Mouse (Mus musculus) forebrain, embryonic 12.5 days (tissue): ENCODE measurements around the gene Gm5127. TPM values are rescaled to one million over a fixed set of nuclear protein-coding genes. Genes with fewer than 3 reads are reported as not detected.

Experiments
- ATAC-seq: fragments of 200-750 bp; cut with Nextera tagmentation; 2 replicates; pipeline ENCODE4 v1.8.0; 2017; ENCODE audit warnings: moderate TSS enrichment; ENCODE audit not compliant: low FRiP score
- H3K27ac ChIP-seq: fragments of 300-500 bp; sonication (generic); 2 replicates; pipeline ENCODE4 v1.5.1; 2016; ENCODE audit warnings: mild to moderate bottlenecking
- H3K27me3 ChIP-seq: fragments of 300-500 bp; sonication (generic); 2 replicates; pipeline ENCODE4 v1.6.1; 2016; ENCODE audit warnings: mild to moderate bottlenecking
- H3K36me3 ChIP-seq: fragments of 300-500 bp; sonication (generic); replicated peaks from 2 replicates; pipeline ENCODE4 v1.6.1; 2016; ENCODE audit warnings: mild to moderate bottlenecking
- H3K4me1 ChIP-seq: fragments of 300-500 bp; sonication (generic); 2 replicates; pipeline ENCODE4 v1.6.1; 2016
- H3K4me2 ChIP-seq: fragments of 300-500 bp; sonication (generic); 2 replicates; pipeline ENCODE4 v1.6.1; 2016; ENCODE audit warnings: mild to moderate bottlenecking, moderate library complexity
- H3K4me3 ChIP-seq: fragments of 300-500 bp; sonication (generic); replicated peaks from 2 replicates; pipeline ENCODE4 v1.5.1; 2016; ENCODE audit warnings: mild to moderate bottlenecking
- H3K9ac ChIP-seq: fragments of 300-500 bp; sonication (generic); 2 replicates; pipeline ENCODE4 v1.6.1; 2016; ENCODE audit warnings: mild to moderate bottlenecking
- H3K9me3 ChIP-seq: fragments of 300-500 bp; sonication (generic); 2 replicates; pipeline ENCODE4 v1.6.1; 2016
- WGBS: fragments of 180-500 bp; shearing (Covaris S2); methylation state at CpG from one replicate; pipeline ENCODE4 v1.1.7; 2016; 5-methylcytosine and 5-hydroxymethylcytosine counted together
- polyA plus RNA-seq: library from polyadenylated mRNA; unstranded; fragments of >200 nt; fragmentation: Nextera tagmentation; extraction: Ambion mirVana; gene quantifications from 2 replicates; pipeline ENCODE4 v1.2.1, GENCODE M21; 2016

The Gm5127 gene
- 0.10 and 0.18 TPM in 2 replicates for polyA plus RNA-seq

- Histone ChIP-seq H3K27ac (no peak within 1 kb of the TSS), H3K4me3 (no peak within 1 kb of the TSS), H3K9ac (no peak within 1 kb of the TSS), H3K4me2 (no peak within 1 kb of the TSS), H3K27me3 (no peaks in the 10 kb centered on the region), H3K36me3 (no peaks in the 10 kb centered on the region), H3K4me1 (no peaks in the 10 kb centered on the region), H3K9me3 (no peaks in the 10 kb centered on the region)
- no peak for ATAC-seq
- 64% methylated on average over 3 of the region's 3 CpGs for WGBS
Measured at GRCm38 (mm10) chrX:106582886-106583285, at the start of gene Gm5127. TSS of gene Gm5127 (plus strand) at chrX:106583186.

GRCm38 (mm10) chrX:106536359-106536758 lies 46.6 kb upstream of the Gm5127 start:
- H3K9ac ChIP-seq = no peak overlapping the region
- ATAC-seq = no peak

GRCm38 (mm10) chrX:106555457-106555856 lies 27.5 kb upstream of the Gm5127 start:
- Histone ChIP-seq H3K4me1 (no peaks in the 10 kb centered on the region), H3K4me3 (no peak overlapping the region), H3K9me3 (no peaks in the 10 kb centered on the region), H3K9ac (no peak overlapping the region), H3K4me2 (no peak overlapping the region), H3K27ac (no peak overlapping the region), H3K36me3 (no peaks in the 10 kb centered on the region), H3K27me3 (no peaks in the 10 kb centered on the region)
- ATAC-seq = no peak
- 79% methylated on average over 2 of the region's 2 CpGs for WGBS

More at GRCm38 (mm10) chrX:106536359-106536758, 46.6 kb upstream of the Gm5127 start:
- H3K27me3 ChIP-seq = no peaks in the 10 kb centered on the region
- no peak overlapping the region for H3K4me2 ChIP-seq
- 35% methylated on average over 3 of the region's 3 CpGs for WGBS
- H3K9me3 ChIP-seq = no peaks in the 10 kb centered on the region
- H3K4me3 ChIP-seq = no peak overlapping the region
- H3K27ac ChIP-seq = no peak overlapping the region
- no peaks in the 10 kb centered on the region for H3K4me1 ChIP-seq
- no peaks in the 10 kb centered on the region for H3K36me3 ChIP-seq

- H3K27ac ChIP-seq = no peak overlapping the region
Measured at GRCm38 (mm10) chrX:106578966-106579365, 4.0 kb upstream of the Gm5127 start.

GRCm38 (mm10) chrX:106580410-106580809 lies 2.6 kb upstream of the Gm5127 start:
- Histone ChIP-seq H3K9me3 (no peaks in the 10 kb centered on the region), H3K27ac (no peak overlapping the region), H3K27me3 (no peaks in the 10 kb centered on the region), H3K4me1 (no peaks in the 10 kb centered on the region), H3K9ac (no peak overlapping the region), H3K36me3 (no peaks in the 10 kb centered on the region), H3K4me3 (no peak overlapping the region), H3K4me2 (no peak overlapping the region)
- no peak for ATAC-seq

More at GRCm38 (mm10) chrX:106578966-106579365, 4.0 kb upstream of the Gm5127 start:
- H3K9ac ChIP-seq = no peak overlapping the region
- H3K4me1 ChIP-seq = no peaks in the 10 kb centered on the region
- H3K4me3 ChIP-seq = no peak overlapping the region
- H3K36me3 ChIP-seq = no peaks in the 10 kb centered on the region
- H3K27me3 ChIP-seq = no peaks in the 10 kb centered on the region
- no peak for ATAC-seq
- no peak overlapping the region for H3K4me2 ChIP-seq
- WGBS = 25% methylated on average over 3 of the region's 3 CpGs
- H3K9me3 ChIP-seq = no peaks in the 10 kb centered on the region

- Histone ChIP-seq H3K4me3 (no peak overlapping the region), H3K4me1 (no peaks in the 10 kb centered on the region), H3K36me3 (no peaks in the 10 kb centered on the region), H3K4me2 (no peak overlapping the region), H3K9ac (no peak overlapping the region), H3K27ac (no peak overlapping the region), H3K27me3 (no peaks in the 10 kb centered on the region), H3K9me3 (no peaks in the 10 kb centered on the region)
- no peak for ATAC-seq
- 50% methylated on average over 2 of the region's 2 CpGs for WGBS
Measured at GRCm38 (mm10) chrX:106582197-106582596, 789 bp upstream of the Gm5127 start.

- H3K36me3 ChIP-seq = no peaks in the 10 kb centered on the region
- ATAC-seq = no peak
- H3K4me1 ChIP-seq = no peaks in the 10 kb centered on the region
- H3K27me3 ChIP-seq = 0 out of 2 replicates have a peak, but pooled peaks cover 3% of the 10 kb centered on the region
- no peak overlapping the region for H3K4me3 ChIP-seq
- no peak overlapping the region for H3K9ac ChIP-seq
- no peak overlapping the region for H3K27ac ChIP-seq
- no peaks in the 10 kb centered on the region for H3K9me3 ChIP-seq
- H3K4me2 ChIP-seq = no peak overlapping the region
Measured at GRCm38 (mm10) chrX:106593914-106594313, 10.9 kb downstream of the Gm5127 start.

GRCm38 (mm10) chrX:106595904-106596303 lies 12.9 kb downstream of the Gm5127 start:
- Histone ChIP-seq H3K4me2 (no peak overlapping the region), H3K36me3 (no peaks in the 10 kb centered on the region), H3K4me3 (no peak overlapping the region), H3K9ac (no peak overlapping the region), H3K27me3 (0 out of 2 replicates have a peak, but pooled peaks cover 3% of the 10 kb centered on the region), H3K27ac (no peak overlapping the region), H3K9me3 (no peaks in the 10 kb centered on the region), H3K4me1 (no peaks in the 10 kb centered on the region)
- WGBS = 83% methylated on average over 1 of the region's 1 CpGs
- ATAC-seq = no peak

GRCm38 (mm10) chrX:106602574-106603258 lies 19.7 kb downstream of the Gm5127 start:
- no peaks in the 10 kb centered on the region for H3K36me3 ChIP-seq
- no peaks in the 10 kb centered on the region for H3K27me3 ChIP-seq
- H3K4me2 ChIP-seq = no peak overlapping the region
- no peaks in the 10 kb centered on the region for H3K4me1 ChIP-seq
- no peaks in the 10 kb centered on the region for H3K9me3 ChIP-seq
- H3K4me3 ChIP-seq = no peak overlapping the region
- WGBS = 24% methylated on average over 9 of the region's 9 CpGs
- H3K27ac ChIP-seq = no peak overlapping the region
- H3K9ac ChIP-seq = no peak overlapping the region
- no peak for ATAC-seq

- no peak for ATAC-seq
- no peaks in the 10 kb centered on the region for H3K9me3 ChIP-seq
- H3K9ac ChIP-seq = no peak within 1 kb of the TSS
- no peaks in the 10 kb centered on the region for H3K36me3 ChIP-seq
- H3K4me3 ChIP-seq = no peak within 1 kb of the TSS
- H3K27me3 ChIP-seq = no peaks in the 10 kb centered on the region
- WGBS = 24% methylated on average over 6 of the region's 6 CpGs
- H3K4me2 ChIP-seq = no peak within 1 kb of the TSS
- H3K27ac ChIP-seq = no peak within 1 kb of the TSS
- no peaks in the 10 kb centered on the region for H3K4me1 ChIP-seq
Measured at GRCm38 (mm10) chrX:106603386-106603785, 20.4 kb downstream of the Gm5127 start, which contains the start of gene Cysltr1. TSS of gene Cysltr1 (minus strand) at chrX:106603679.

- H3K9me3 ChIP-seq = no peaks in the 10 kb centered on the region
- H3K27ac ChIP-seq = no peak overlapping the region
- no peaks in the 10 kb centered on the region for H3K4me1 ChIP-seq
- H3K36me3 ChIP-seq = no peaks in the 10 kb centered on the region
- no peak for ATAC-seq
- 77% methylated on average over 1 of the region's 1 CpGs for WGBS
- H3K4me2 ChIP-seq = no peak overlapping the region
- no peaks in the 10 kb centered on the region for H3K27me3 ChIP-seq
- no peak overlapping the region for H3K9ac ChIP-seq
- no peak overlapping the region for H3K4me3 ChIP-seq
Measured at GRCm38 (mm10) chrX:106622512-106622911, 39.5 kb downstream of the Gm5127 start.

- H3K9me3 ChIP-seq = no peaks in the 10 kb centered on the region
- no peak overlapping the region for H3K27ac ChIP-seq
- H3K4me2 ChIP-seq = no peak overlapping the region
- 72% methylated on average over 3 of the region's 3 CpGs for WGBS
- no peaks in the 10 kb centered on the region for H3K27me3 ChIP-seq
- no peaks in the 10 kb centered on the region for H3K4me1 ChIP-seq
- ATAC-seq = no peak
- no peak overlapping the region for H3K4me3 ChIP-seq
- no peaks in the 10 kb centered on the region for H3K36me3 ChIP-seq
- H3K9ac ChIP-seq = no peak overlapping the region
Measured at GRCm38 (mm10) chrX:106623667-106624066, 40.7 kb downstream of the Gm5127 start.

- no peaks in the 10 kb centered on the region for H3K27me3 ChIP-seq
- no peak overlapping the region for H3K9ac ChIP-seq
- H3K9me3 ChIP-seq = no peaks in the 10 kb centered on the region
- ATAC-seq = no peak
- H3K36me3 ChIP-seq = no peaks in the 10 kb centered on the region
- no peak overlapping the region for H3K27ac ChIP-seq
- 74% methylated on average over 1 of the region's 1 CpGs for WGBS
- no peak overlapping the region for H3K4me3 ChIP-seq
- H3K4me1 ChIP-seq = no peaks in the 10 kb centered on the region
- H3K4me2 ChIP-seq = no peak overlapping the region
Measured at GRCm38 (mm10) chrX:106628514-106628913, 45.5 kb downstream of the Gm5127 start.
